Mouse (Mus musculus) liver, postnatal 0 days (tissue): ENCODE data around the gene Sfxn4. TPM values are rescaled to one million over a fixed set of nuclear protein-coding genes. Genes with fewer than 3 reads are reported as not detected.
A peak's percentile ranks its signal among the peaks of the same experiment; 100 is the strongest.

Experiments
- ATAC-seq: fragments of 200-750 bp; cut with Nextera tagmentation; 2 replicates; pipeline ENCODE4 v1.8.0; 2017; ENCODE audit warnings: mild to moderate bottlenecking, moderate library complexity
- DNase-seq: peaks from one replicate; pipeline ENCODE4 v3.0.0-alpha.2; 2016
- H3K27ac ChIP-seq: fragments of 300-500 bp; sonication (generic); 2 replicates; pipeline ENCODE4 v1.5.1; 2014; ENCODE audit warnings: antibody characterized with exemption, moderate library complexity, mild to moderate bottlenecking, low read depth
- H3K27me3 ChIP-seq: fragments of 300-500 bp; sonication (generic); 2 replicates; pipeline ENCODE4 v1.6.1; 2014; ENCODE audit warnings: low read length, control low read depth, mixed read lengths; ENCODE audit not compliant: insufficient read depth
- H3K36me3 ChIP-seq: fragments of 300-500 bp; sonication (generic); replicated peaks from 2 replicates; pipeline ENCODE4 v1.6.1; 2014; ENCODE audit warnings: mild to moderate bottlenecking, control low read depth, low read length, moderate library complexity, mixed read lengths; ENCODE audit not compliant: insufficient read depth
- H3K4me1 ChIP-seq: fragments of 300-500 bp; sonication (generic); 2 replicates; pipeline ENCODE4 v1.6.1; 2014; ENCODE audit warnings: antibody characterized with exemption, mild to moderate bottlenecking, control low read depth; ENCODE audit not compliant: insufficient read depth
- H3K4me2 ChIP-seq: fragments of 300-500 bp; sonication (generic); 2 replicates; pipeline ENCODE4 v1.6.1; 2014; ENCODE audit warnings: low read depth, mild to moderate bottlenecking, low read length, moderate library complexity, mixed read lengths
- H3K4me3 ChIP-seq: fragments of 300-500 bp; sonication (generic); 2 replicates; pipeline ENCODE4 v1.5.1; 2014; ENCODE audit warnings: low read depth, low read length
- H3K9ac ChIP-seq: fragments of 300-500 bp; sonication (generic); replicated peaks from 2 replicates; pipeline ENCODE4 v1.6.1; 2014; ENCODE audit warnings: mild to moderate bottlenecking, moderate library complexity
- H3K9me3 ChIP-seq: fragments of 300-500 bp; sonication (generic); 2 replicates; pipeline ENCODE4 v1.6.1; 2016; ENCODE audit warnings: mild to moderate bottlenecking, control low read depth, low read length, mixed read lengths
- CTCF ChIP-seq: sonication (generic); IDR thresholded peaks from 2 replicates; pipeline ENCODE4 v1.5.1; 2016; ENCODE audit warnings: antibody characterized with exemption, low read depth
- EP300 ChIP-seq: IDR thresholded peaks from 2 replicates; pipeline ENCODE4 v1.6.1; 2016; ENCODE audit warnings: antibody characterized with exemption, low read depth, mild to moderate bottlenecking
- WGBS: fragments of 180-500 bp; shearing (Covaris S2); extraction: QIAGEN DNeasy Blood & Tissue Kit; methylation state at CpG from one replicate; pipeline ENCODE4 v1.1.7; 2014; ENCODE audit not compliant: insufficient replicate concordance; 5-methylcytosine and 5-hydroxymethylcytosine counted together
- polyA plus RNA-seq: library from polyadenylated mRNA; unstranded; fragments of >200 nt; fragmentation: Nextera tagmentation; extraction: Ambion mirVana; gene quantifications from 2 replicates; pipeline ENCODE4 v1.2.1, GENCODE M21; 2015

Sfxn4 gene
- polyA plus RNA-seq, 1 experiment from 2014 or later, result 0.47 TPM

- ATAC-seq (no peak), DNase-seq (no peak)
- TF ChIP-seq CTCF (no peak), EP300 (no peak)
- WGBS, result 30% methylated on average over 2 of the region's 2 CpGs
- peaks cover 4% of the 10 kb centered on the region for H3K36me3 ChIP-seq
- no peak overlapping the region for H3K27ac ChIP-seq
- peak overlapping the region; percentile 72; the same call in 1 of the 2 replicates for H3K4me3 ChIP-seq
- H3K4me2 ChIP-seq, result peak overlapping the region; percentile 75
- no peaks in the 10 kb centered on the region for H3K27me3 ChIP-seq
- peaks cover 29% of the 10 kb centered on the region for H3K4me1 ChIP-seq
- no peaks in the 10 kb centered on the region for H3K9me3 ChIP-seq
- H3K9ac ChIP-seq, result no peak overlapping the region; the same call in 1 of the 2 replicates
These were observed 73.7 kb downstream of the Sfxn4 start for GRCm38 (mm10) chr19:60787465-60788150.

Other genes with a start within 250 kb of the Sfxn4 start
- 0.41 and 0.46 TPM in 2 replicates for gene Nanos1, start 105.5 kb downstream of the Sfxn4 start, polyA plus RNA-seq
- 48.7 and 54.8 TPM in 2 replicates for gene Eif3a, start 70.8 kb downstream of the Sfxn4 start, polyA plus RNA-seq
- gene Fam45a, start 49.9 kb downstream of the Sfxn4 start, polyA plus RNA-seq, result 17.3 and 18.9 TPM in 2 replicates
- 171 and 182 TPM in 2 replicates for gene Prdx3, start 13.1 kb upstream of the Sfxn4 start, polyA plus RNA-seq
- gene Grk5, start 28.3 kb upstream of the Sfxn4 start, polyA plus RNA-seq, result 0.47 TPM in 2 replicates